Mouse (Mus musculus): Measurements from ENCODE around the gene Syncrip.

Gene Syncrip

GRCm38 (mm10) chr9:88482230-88482828, at the start of gene Syncrip:
Syncrip (minus strand) TSS chr9:88482574.
- DNase-seq: peak; percentile 92 to 94

GRCm38 (mm10) chr9:88529979-88530580, 47.7 kb upstream of the Syncrip start:
- DNase-seq: no peak

GRCm38 (mm10) chr9:88529571-88529970, 47.2 kb upstream of the Syncrip start:
- no peak for DNase-seq

DNA sequence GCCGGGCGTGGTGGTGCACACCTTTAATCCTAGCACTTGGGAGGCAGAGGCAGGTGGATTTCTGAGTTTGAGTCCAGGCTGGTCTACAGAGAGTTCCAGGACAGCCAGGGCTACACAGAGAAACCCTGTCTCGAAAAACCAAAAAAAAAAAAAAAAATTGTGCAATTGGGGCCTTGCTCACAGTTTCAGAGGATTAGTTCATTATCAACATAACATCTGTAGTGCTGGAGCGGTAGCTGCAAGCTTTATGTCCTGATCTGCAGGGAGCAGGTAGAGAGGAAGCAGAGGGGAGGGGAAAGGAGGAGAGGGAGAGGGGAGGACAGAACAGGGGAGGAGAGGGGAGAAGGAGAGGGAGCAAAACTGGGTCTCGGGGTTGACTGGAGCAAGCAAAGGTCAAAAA, 46.4 kb upstream of the Syncrip start:
- no peak for DNase-seq

GRCm38 (mm10) chr9:88527956-88528355, 45.6 kb upstream of the Syncrip start:
- no peak for DNase-seq

- DNase-seq: no peak
Measured at GRCm38 (mm10) chr9:88525341-88525740, 43.0 kb upstream of the Syncrip start.

- no peak for DNase-seq
Measured at GRCm38 (mm10) chr9:88524796-88525195, 42.4 kb upstream of the Syncrip start.

GRCm38 (mm10) chr9:88524367-88524766, 42.0 kb upstream of the Syncrip start:
- DNase-seq: no peak

DNA sequence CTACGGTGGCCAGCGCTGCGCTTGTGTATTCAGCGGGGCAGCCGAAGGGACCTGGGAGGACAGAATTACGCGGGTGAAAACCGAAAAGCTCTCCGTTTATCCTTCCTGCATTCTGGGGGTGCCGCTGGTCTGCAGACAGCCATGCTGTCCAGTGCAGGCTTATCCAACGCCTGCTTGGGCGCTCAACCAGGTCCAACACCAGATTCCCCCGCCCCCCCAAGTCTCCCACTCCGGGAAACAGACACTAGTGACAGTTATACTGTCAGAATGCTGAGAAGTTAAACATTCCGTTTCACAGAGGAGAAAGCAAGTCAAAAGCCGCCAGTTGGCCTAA, 40.9 kb upstream of the Syncrip start:
- DNase-seq: no peak

DNA sequence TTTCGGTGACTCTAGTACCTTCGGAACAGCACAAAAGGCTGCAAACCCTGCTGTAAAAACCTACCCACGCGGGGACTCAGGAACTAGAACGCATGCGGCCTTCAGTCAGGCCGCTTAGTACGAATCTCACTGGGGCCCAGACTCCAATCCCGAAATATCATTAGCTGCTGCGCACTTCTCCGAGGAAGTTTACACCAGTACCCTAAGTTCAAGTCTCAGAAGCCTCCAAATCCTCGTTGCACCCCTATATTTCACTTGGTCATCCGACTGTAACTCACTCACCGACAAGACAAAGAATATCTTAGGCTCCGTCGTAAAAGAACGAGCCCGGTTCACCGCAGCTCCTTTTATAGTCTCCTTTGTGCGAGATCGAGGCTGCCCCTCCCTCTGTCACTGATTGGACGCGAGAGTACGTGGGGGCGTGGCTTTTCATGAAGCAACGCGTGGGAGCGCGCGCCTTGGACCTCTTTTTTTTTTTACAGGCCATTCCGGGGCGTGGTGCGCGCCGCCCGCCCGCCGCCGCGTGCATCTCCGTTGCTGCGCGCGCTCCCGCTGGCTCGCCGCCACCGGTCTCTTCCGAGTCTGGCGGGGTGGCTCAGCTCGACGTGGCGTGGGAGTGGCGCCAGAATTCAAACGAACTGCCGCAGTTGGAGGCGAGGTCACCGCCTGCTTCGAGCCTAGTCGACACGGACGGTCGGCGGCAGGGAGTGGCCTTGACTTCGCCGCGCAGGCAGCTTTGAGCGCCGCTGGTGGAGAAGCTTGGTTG, 40.4 kb upstream of the Syncrip start:
- peak; percentile 96 to 97 for DNase-seq

GRCm38 (mm10) chr9:88521961-88522568, 39.7 kb upstream of the Syncrip start:
- no peak for DNase-seq

DNA sequence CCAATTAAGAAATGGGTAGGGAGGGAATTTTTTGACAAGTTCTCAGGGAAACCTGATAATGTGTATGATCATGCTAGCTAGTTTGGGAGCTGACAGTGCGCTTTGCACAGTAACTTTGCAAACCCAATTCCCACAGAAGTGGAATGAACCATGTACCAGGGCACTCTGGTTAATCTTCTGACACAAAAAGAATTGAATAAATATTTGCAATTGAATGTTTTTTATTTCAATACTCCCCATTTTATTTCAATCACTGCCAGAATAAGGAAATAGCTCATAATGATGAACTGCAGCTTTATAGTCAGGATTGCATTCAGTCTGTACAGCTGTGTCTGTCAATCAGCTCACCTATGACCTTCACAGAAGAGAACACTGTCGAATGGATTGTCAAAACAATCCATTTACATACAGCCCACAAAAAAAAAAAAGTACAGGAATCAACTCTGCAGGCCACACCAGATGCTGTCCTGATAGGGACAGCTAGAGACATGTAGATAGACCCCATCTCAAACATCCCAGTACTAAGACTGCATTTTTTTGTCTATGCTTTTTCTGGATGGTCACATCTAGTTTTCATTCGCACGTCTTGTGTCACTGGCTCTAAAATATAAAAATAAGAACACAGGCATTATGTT, 38.6 kb upstream of the Syncrip start:
- no peak for DNase-seq

GRCm38 (mm10) chr9:88520122-88520848, 37.9 kb upstream of the Syncrip start:
- DNase-seq: no peak

GRCm38 (mm10) chr9:88519390-88520121, 37.2 kb upstream of the Syncrip start:
- DNase-seq: no peak

DNA sequence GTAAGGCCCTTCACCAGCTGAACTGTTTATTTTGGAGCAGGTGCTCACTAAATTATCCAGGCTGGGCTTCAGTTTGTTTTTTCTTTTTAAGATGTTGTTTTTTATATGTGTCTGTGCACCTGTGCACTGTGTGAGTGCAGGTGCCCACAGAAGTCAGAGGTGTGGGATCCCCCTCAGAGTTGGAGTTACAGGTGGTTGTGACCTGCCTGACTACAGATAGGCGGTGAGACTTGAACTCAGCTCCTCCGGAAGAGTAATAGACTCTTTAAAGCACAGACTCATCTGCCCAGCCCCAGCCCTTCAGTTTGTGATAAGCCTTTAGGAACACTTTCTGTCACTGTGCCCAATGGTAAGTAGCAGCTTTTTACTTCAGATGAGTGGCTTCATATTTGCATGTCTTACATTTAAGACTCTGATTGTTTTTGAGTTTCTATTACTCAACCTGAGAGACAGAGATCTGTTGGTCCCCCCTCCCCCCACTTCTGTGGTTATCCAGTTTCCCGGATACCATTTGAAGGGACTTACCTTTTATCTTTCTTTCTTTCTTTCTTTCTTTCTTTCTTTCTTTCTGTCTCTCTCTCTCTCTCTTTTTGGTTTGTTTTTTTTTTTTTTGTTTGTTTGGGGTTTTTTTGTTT, 34.1 kb upstream of the Syncrip start:
- DNase-seq: peak; percentile 3 to 9

- DNase-seq: no peak
Measured at GRCm38 (mm10) chr9:88515546-88515945, 33.2 kb upstream of the Syncrip start.

- no peak for DNase-seq
Measured at GRCm38 (mm10) chr9:88501846-88502245, 19.5 kb upstream of the Syncrip start.

DNA sequence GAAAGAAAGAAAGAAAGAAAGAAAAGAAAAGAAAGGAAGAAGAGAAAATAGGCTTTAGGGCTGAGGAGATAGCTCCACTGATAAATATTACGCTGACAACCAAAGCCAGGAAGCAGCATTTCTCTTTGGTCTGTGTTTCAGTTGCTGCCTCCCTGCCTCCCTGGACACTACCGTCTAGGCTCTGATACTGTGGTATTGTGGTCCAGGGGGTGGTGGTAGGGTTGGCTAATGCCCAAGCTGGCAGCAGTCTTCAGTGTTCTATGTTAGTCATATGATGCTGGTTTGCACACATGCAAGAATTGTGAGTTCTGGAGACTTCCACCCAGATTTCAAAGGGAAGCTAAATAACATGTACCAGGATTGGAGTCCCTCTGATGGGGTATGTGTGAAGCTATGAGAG, 17.7 kb upstream of the Syncrip start:
- DNase-seq: no peak

DNA sequence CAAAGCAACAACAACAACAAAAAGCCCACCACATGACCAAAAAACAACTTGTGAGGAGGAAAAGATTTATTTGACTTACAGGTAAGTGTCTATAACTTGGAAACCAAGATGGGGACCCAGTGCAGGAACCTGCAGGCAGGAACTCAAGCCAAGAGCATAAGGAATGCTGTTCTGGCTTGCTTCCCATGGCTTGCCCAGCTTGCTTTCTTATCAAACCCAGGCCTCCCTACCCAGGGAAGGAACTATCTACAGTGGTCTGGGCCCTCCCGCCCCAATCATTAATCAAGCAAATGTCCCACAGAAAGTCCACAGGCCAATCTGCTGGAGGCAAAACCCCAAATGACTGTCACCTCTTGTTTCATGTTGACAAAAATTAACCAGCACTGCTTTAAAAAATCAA, 10.1 kb upstream of the Syncrip start:
- no peak for DNase-seq

GRCm38 (mm10) chr9:88484531-88484930, 2.2 kb upstream of the Syncrip start:
- no peak for DNase-seq

DNA sequence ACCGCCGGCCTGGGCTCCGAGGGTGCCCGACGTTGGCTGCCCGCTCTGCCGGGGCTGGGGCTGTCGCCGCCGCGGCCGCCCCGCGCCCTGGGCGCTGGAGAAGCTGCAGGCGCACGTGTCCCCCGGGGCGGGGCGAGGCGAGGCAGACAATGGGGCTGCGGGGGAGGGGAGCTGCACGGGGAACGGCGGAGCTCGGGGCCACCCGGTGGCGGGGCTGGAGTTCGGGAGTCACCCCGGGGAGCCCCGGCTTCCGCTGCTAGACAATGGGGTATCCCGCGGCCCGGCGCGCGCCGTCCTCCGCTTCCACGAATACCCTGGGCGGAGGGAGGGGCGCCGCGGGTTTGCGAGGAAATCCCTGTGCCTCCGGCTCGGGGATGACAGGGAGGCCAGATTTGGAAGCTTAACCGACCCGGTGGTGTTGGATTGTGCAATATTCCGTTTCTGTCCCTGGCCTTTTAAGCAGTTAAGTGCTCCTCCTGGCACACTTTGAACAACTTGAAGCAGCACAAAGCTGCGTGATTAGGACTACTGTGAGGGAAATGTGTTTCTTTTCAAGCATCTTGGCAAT, 539 bp upstream of the Syncrip start:
- DNase-seq: peak; percentile 86 to 91

Data from thymus, postnatal 36 days (tissue).